Mouse (Mus musculus): ENCODE results near the gene Vav3. TPM values are rescaled to one million over a fixed set of nuclear protein-coding genes. Genes with fewer than 3 reads are reported as not detected.

Gene Vav3
- total RNA-seq, 2 experiments from 2014 or later: 5.3 to 6.6 TPM

DNA sequence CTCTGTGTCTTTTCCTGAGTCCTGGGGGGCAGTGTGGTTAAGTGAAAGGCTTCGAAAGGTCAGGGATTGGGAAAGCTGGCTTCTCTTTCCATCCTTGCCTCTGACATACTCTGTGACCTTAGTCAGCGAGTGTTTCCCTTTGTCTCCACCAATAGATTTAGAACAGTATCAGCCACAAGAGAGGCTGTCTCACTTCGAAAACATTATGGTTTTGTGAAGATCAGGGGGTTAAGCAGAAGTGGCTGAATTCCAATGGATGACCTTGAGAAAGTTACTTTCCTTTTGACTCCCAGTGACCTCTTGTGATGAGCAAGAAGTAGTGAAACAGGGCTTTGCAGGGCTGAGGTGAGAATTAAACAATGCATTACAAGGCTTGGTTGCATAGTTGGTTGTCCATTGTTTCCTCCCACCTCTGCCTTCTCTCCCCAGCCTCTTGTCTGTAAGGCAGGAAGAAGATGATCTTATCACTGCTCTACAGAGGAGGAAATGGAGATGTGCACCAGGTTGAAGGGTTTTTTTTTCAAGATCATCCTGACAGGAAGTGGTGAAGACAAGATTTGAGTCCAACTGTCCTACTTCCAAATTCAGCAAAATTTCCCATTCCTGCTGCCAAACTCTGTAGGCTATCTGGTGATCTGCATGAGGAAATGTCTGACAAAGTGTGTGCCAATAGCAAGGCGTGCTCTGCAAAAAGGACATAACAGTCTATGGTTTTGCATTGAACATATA is 11.7 kb downstream of the Vav3 start:
- no peak for DNase-seq (ENCODE audit: low spot score in 2 of 2)

DNA sequence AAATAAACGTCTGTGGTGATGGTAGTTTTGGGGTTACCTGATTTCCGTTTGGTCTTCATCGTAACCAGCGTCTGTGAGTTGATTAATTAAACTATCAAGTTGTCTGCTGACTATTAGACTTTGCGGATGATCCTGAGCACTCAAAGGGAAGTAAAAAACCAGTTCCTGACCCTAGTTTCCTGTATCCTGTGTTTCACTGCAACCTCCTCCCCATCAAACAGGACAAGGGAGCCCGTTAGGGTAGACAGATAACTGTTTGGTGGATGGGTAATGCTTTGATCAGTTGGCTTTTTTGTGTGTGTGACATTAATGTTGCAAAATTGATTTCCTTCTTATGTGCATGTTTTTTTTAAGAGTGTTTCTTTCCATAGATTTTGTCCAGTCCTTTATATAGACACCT is 12.2 kb downstream of the Vav3 start:
- DNase-seq (ENCODE audit: low spot score in 2 of 2): no peak

DNA sequence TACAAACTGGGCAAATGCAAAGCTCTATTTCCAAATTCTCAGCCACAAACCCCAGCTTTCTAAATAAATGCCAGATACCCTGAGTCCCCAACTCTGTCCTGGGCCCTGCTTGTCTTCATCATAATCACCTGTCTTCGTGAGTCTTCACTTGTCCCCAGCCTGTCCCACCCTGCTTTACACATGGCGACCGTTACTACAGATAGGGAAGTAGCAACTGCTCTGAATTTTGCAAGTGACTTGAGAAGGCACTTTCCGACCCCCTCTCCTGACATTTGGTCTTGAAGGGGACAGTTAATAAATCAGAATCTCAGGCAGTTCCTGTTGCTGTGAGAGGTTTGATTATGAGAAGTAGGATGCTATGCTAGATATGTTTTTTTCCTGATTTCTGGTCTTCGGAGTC is 13.4 kb downstream of the Vav3 start:
- DNase-seq (ENCODE audit: low spot score in 2 of 2): no peak

DNA sequence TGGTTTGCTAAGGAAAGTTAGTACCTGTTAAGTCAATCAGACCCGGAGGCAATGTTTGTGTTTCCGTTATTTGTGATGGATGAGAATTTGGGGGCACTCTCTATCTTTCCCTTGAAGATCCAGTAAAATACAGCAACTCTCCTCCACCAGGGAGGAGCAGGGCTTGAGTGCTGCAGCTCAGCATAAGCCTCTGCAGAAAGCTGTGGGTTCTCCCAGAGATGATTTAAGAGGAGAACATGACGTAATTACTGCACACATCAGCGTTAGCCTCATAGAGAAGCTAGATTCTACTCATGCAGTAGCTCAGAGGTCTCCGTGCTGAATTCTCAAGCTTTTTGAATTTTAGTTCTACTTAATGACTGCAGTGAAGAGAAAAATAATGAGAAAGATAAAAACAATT is 14.7 kb downstream of the Vav3 start:
- no peak for DNase-seq (ENCODE audit: low spot score in 2 of 2)

DNA sequence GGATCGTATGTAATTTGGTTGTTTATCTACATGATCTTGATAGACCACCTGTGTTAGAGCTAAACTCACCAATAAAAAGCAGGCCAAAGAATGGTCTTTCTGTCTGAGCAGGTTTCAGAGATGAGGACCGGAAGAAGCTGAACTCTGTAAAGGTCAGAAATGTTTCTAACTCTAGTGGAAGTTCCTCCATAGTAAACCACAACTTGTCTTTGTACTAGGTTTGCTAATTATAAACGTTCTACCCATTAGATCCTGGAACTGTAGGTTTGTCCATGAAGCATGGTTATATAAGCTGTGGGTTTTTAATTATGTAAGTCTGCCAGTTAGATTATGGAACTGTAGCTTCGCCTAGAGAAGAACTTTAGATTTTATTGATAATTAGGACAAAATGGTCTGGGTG is 20.3 kb downstream of the Vav3 start:
- DNase-seq (ENCODE audit: low spot score in 2 of 2): no peak

DNA sequence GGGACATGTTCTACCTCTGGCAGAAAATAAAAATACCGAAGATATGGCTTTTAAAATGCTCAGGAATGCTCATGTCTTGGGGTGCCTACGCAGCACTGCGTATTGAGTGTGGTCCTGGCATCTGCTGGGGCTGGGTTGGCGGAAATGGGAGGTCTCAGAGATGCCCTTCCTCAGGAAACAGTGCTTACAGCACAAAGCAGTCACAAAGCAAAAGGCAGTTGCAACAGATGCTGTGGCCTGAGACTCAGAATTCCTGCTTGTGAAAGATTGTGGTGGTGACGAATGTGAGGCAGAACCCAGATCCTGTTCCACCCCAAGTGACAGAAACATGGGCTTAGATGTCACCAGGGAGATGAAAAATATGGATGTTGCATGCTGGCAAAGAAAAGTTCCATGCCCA is 21.4 kb downstream of the Vav3 start:
- no peak for DNase-seq (ENCODE audit: low spot score in 2 of 2)

DNA sequence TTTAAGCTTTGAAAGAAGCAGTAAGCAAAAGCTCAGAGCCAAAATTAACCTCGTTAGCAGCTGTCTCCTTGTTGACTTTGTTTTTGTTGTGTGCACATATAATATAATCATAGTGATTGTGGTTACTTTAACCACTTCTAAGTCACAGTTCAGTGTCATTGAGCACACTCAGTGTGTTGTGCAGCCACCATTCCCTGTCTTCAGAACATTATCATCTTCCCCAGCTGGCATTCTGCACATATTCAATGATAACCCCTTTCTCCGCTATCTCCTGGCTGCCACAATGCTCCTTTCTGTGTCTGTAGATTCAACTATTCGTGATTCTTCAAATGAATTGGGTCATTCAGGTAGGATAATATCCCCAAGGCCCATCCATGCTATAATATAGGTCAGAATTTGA is 21.9 kb downstream of the Vav3 start:
- DNase-seq (ENCODE audit: low spot score in 2 of 2): no peak

DNA sequence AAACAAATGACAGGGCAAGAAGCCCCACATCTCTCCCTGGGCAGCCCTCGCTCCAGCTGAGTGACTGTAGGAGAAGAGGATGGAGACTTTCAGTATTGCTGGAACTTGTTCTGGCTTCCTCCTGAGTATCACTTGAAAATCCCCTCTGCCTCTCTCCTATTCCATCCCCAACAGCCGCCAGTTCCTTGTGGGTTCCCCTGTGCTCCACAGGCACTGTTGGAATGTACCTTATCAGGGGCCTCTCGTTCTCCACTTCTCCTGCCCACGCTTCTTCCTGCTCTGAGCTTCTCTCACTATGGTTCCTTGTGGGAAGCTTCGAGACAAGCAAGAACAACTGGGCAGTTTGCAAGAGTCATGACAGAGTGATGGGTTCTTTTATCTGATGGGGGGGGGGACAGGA is 23.1 kb downstream of the Vav3 start:
- DNase-seq (ENCODE audit: low spot score in 2 of 2): no peak

DNA sequence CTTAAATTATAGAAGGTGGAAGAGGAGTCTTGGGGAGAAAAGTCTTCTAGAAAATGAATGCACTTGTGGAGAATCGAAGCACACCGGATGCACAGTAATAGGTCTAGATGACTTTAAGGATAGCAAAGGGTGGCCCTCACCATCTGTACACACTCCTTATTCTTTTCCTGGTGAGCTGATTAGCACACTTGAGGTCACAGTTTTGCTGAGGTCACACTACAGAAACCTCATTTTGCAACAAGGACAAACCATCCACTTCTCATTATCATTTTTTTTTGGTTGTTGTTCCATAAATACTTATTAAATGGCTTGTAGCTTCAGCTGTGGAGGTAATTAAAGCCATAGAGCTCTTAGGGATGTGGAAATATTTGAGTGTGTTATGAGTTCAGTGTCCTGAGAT is 25.4 kb downstream of the Vav3 start:
- DNase-seq (ENCODE audit: low spot score in 2 of 2): no peak

DNA sequence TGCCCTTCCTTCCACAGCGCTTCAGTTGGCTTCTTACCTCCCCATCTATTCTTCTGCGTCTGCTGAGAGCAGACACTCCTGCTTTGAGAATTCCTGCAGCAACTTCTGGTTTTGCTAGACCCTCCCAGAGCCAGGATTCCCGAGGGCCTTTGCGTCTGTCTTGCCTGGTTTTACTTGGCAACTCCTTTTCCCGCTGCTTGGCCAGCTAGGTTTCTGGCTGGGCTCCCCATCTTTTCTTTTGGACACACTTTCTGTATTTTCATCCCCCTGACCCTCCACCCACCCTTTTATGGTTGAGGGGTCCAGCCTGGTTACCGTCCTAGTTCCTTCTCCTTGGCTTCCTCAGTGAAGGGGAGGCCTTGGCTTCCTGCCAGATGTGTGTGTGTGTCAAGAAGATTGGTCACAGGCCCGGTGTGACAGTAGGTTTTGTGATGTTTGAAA is 26.0 kb downstream of the Vav3 start:
- peak in 1 of 2 experiments; percentile 4 for DNase-seq (ENCODE audit: low spot score in 2 of 2)

DNA sequence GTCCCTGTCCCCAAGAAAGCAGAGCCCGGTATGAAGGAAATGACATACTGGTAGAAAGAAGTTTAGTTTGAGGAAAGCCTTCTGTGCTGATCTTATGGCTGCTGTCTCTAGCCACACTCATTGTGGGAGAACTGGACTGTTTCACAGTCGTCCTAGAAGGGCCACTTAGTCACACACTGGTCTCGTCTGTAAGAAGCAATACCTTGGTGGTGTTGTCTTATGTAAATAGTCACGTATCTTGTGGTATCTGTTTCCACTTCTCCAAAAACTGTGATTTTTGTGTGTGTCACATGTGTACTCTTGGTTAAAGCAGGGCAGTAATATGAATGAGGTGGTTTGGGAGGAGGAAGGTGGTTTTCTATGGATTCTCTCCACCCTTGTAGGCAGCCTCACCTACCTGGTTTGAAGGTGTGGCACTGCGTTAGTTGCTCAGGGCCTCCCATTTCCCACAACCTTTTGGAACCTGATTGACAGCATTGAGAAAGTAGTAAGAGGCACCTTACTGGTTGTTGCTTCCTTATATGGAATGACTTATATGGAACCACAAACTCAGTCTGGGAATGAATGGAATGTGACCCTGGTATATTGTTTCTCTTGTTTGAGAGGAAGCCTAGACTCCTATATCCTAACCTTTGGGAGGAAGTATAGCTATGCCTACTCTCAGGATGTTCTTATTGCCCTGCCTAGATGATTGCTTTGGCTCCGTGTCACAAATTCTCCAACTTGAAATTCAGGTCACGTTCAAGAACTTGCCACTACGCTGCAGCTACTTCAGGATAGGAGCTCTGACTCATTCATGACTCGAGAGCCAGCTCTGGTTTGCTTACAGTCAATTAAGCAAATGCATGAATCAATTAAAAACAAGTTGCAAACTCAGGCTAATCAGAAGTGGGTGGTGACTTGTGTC is 28.2 kb downstream of the Vav3 start:
- DNase-seq (ENCODE audit: low spot score in 2 of 2): peak in 1 of 2 experiments; percentile 3

DNA sequence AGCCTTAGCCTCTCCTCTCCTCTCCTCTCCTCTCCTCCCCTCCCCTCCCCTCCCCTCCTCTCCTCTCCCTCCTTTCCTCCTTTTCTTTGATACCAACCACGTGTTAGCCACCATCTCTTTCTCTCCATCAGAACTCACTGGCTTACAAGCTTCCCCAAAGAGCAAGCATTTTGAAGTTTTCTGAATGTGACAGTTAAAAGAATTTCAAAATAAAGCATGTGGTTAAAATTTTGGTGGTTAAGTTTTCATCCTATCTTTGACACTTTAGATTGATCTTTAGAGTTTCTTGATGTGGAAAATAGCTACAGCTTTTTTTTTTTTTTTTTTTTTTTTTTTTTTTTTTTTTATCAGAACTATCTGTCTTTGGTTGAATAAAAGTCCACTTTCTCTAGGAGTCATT is 31.1 kb downstream of the Vav3 start:
- DNase-seq (ENCODE audit: low spot score in 2 of 2): no peak

DNA sequence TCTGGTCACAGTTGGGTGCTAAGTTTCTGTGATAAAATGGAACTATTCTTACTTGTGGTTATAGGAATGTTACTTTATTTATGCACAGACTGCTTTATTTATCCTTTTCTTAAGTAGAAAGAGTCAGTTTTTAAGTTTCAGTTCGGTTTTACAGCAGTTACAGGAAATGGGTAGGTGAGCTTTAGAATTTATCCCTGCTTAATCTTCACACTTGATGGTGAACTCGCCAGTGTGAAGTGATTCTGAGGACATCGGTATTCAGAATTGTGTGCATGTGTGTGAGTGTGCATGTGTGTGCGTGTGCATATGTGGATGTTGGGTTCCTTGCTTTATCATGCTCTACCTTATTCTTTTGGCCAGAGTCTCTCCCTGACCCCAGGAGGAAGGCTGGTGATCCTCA is 32.2 kb downstream of the Vav3 start:
- no peak for DNase-seq (ENCODE audit: low spot score in 2 of 2)

DNA sequence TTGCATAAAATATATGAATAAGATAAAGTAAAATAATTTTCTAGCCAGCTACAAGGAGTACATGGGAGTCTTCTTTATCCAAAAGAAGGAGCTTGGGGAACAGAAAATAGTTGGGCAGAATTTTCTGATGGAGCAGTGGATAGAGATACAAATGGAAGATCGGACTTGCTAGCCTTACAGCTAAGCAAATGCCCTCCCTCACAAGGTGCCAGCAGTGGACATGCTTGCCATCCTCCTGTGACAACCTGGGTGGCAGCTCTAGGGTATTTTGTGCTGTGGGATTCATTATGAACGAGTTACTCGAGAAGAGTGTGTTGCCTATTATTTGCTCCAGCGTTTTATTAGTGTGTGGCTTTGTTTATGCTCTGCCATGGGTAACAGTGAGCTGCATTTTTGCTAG is 37.8 kb downstream of the Vav3 start:
- DNase-seq (ENCODE audit: low spot score in 2 of 2): no peak

DNA sequence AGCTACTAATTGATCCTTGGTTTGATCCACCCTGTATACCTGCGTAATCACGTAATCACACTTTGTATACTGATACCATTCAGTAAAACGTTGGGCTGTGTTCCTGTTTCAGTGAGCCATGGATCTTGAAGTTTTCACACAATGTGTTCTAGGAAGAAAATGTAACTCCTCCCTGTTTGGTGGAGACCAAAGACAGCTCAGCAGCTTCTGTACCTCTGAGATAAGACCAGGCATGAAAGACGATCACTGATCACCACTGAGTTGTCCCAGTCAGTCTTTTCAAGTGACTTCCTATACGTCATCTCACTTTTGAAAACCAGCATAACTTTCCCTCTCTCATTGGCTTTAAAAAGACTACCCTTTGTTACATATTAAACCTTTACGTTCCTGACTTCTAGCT is 38.2 kb downstream of the Vav3 start:
- no peak for DNase-seq (ENCODE audit: low spot score in 2 of 2)

DNA sequence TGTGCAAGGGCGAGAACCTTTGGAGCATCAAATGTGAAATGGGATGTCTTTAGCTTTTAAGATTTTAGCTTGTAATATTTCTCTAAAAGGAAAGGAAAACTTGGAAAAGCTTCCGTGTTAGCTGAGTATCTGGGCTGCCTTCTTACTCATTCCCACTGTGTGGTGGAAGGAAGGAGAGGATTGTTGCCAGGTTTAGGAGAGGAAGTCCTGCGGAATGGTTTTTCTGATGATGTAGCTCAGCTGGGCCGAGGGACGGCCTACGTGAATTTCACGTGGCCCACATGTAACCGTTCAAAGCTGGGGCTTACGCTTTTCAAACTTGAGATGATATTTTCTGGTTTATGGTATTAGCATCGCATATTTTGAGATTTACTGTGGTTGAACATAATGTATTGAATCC is 48.3 kb downstream of the Vav3 start:
- DNase-seq (ENCODE audit: low spot score in 2 of 2): no peak

DNA sequence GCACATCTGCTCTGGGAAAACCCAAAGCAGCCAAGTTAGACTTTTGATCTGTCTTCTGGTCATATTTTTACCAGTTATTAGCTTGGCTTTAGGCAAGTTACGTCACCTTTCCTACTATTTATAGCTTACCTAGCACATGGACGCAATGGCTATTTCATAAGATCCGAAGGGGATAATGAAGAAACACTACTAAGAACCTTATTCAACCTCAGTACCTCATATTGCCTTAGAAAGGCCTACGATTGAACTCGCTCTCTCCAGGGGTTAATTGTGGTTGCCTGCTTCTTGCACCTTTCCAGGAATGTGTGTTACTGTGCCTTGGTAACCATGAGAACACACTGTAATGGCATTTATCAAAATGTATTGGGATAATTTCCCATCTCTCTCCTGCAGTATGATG is 61.1 kb downstream of the Vav3 start:
- DNase-seq (ENCODE audit: low spot score in 2 of 2): no peak

DNA sequence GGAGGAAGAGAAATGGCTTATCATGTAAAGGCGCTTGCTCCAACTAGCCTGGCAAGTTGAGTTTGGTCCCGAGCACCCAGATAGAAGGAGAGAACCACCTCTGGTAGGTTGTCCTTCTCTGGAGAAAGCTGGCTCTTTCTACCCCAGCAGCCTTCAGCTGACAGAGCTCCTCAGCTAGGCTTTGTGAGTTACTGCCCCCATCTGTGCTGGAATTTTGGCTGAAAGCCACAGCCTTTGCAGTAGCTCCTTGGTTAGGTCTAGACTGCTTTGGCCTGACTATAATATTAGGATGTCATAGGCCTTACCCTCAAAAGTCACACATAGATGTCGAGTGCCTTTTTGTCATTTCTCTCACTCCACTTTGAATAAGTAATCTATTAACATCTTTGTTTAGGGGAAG is 70.8 kb downstream of the Vav3 start:
- DNase-seq (ENCODE audit: low spot score in 2 of 2): no peak

DNA sequence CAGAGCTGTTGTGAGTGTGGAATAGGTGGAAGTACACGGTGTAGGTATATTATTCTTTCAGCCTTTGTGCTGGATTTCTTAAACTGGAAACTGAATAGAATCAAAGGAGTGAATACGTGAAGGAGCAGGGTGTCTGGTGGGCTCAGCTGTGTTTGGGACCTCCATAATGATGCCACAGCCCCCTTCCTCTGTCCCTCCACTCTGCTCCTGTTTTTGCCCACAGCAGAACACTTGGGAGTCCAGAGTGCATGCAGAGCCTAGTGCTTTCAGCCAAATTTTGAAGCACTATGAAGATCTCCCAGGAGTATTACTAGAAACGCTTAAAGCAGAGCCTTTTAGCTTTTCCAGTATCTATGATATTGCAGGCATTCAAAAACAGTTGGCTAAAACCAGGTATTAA is 80.0 kb downstream of the Vav3 start:
- no peak for DNase-seq (ENCODE audit: low spot score in 2 of 2)

DNA sequence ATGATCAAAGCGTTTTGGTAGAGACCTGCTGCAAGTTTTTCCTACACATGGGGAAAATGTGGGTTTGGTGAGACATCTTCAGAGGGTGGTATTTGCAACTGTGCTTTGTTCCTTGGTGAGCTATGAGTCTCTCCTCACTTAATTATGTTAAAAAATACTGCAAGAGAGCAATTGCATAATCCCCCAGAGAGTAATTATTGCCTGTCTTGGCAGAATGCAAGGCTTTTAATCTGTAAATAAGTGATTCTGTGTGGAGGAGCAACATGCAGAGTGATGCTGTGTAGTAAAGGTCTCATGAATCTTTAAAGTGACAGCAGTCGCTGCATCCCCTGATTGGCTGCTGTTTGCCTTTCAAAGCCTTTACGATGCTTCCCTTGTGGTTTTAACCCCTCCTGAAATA is 80.6 kb downstream of the Vav3 start:
- DNase-seq (ENCODE audit: low spot score in 2 of 2): no peak

DNA sequence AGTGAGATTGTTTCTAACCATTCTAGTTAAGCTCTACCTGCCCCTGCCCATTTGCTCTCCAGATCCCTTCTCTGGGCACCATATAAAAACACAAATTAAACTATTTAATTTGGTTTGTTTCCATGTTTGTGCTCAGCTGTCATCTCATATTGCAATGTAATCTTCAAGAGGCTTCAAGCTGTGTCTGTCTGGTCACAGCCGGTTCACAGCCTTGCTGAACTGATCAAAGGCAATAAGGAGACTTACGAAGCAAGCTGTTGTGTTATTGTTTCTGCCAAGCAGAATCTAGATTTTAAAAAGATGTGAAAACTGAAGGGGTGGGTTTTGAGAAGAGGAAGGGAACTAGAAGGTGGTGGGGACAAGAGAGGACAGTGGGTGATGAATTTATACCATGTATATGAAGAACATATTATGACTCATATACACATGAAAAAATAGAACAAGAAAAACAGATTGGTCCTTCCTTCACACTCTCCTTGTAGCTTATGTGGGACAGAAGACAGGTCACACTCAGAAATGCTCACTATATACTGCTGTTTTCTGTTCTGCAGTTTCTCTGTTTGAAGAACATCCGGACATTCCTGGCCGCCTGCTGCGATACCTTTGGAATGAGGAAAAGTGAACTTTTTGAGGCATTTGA is 83.1 kb downstream of the Vav3 start:
- no peak for DNase-seq (ENCODE audit: low spot score in 2 of 2)

DNA sequence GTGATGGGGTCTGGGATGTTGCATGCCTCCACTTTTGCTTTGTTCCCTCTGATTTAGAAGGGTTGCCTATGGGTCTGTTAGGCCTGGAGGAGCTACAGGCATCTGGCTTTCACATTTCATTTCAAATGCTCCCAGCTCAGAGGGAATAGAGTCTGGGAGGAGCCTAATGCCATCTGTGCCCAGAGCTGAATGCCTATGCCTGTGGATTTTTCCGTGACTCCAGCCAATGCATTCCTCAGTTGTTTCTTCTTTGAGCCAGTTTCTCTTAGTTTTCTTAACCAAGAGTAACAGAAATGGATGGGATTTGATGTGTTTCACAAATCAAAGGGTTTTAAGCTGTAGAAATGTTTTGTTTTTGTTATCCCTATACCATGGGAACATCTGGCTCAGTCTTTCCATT is 90.8 kb downstream of the Vav3 start:
- no peak for DNase-seq (ENCODE audit: low spot score in 2 of 2)
